Mouse (Mus musculus) spleen, adult 2 months (tissue): ENCODE measurements around the gene Mfap5. TPM values are rescaled to one million over a fixed set of nuclear protein-coding genes. Genes with fewer than 3 reads are reported as not detected.
"Not testable (repeated sequence)": the region's sequence is repeated elsewhere in the genome, so short reads cannot be mapped to it uniquely, and the experiment has no call there.

Source experiments
- DNase-seq, 2 experiments: peaks; one replicate each; pipeline versions ENCODE4 v3.0.0 to v3.0.0-alpha.2; 2012 to 2021; ENCODE audit warnings: low spot score in 2 of 2, low read depth in 1 of 2
- H3K27ac ChIP-seq: fragments of 200-500 bp; 2 replicates; pipeline ENCODE4 v1.5.1; 2012; ENCODE audit warnings: low read length, inconsistent platforms; ENCODE audit not compliant: insufficient read depth
- H3K27me3 ChIP-seq: fragments of 200-500 bp; 2 replicates; pipeline ENCODE4 v1.6.1; 2012; ENCODE audit warnings: mild to moderate bottlenecking, moderate library complexity, low read length, inconsistent platforms; ENCODE audit not compliant: control insufficient read depth, insufficient read depth
- H3K36me3 ChIP-seq: fragments of 200-500 bp; 2 replicates; pipeline ENCODE4 v1.6.1; 2012; ENCODE audit warnings: mild to moderate bottlenecking, low read length, inconsistent platforms; ENCODE audit not compliant: control insufficient read depth, insufficient read depth
- H3K4me1 ChIP-seq: fragments of 200-500 bp; 2 replicates; pipeline ENCODE4 v1.6.1; 2011; ENCODE audit warnings: inconsistent platforms; ENCODE audit not compliant: control insufficient read depth, insufficient read depth, insufficient read length
- H3K4me3 ChIP-seq: fragments of 200-500 bp; 2 replicates; pipeline ENCODE4 v1.5.1; 2011; ENCODE audit warnings: mild to moderate bottlenecking, inconsistent platforms; ENCODE audit not compliant: insufficient read depth, insufficient read length; ENCODE audit errors: extremely low read depth
- CTCF ChIP-seq: fragments of 200-500 bp; IDR thresholded peaks from 2 replicates; pipeline ENCODE4 v1.5.1; 2011; ENCODE audit warnings: mild to moderate bottlenecking, inconsistent platforms; ENCODE audit not compliant: insufficient read depth, insufficient read length, insufficient replicate concordance; ENCODE audit errors: extremely low read depth
- POLR2A ChIP-seq: fragments of 200-500 bp; IDR thresholded peaks from 2 replicates; pipeline ENCODE4 v1.6.1; 2011; ENCODE audit warnings: low read depth, low read length, inconsistent platforms
- WGBS: fragments of 180-500 bp; shearing (Covaris S2); methylation state at CpG from one replicate; pipeline ENCODE4 v1.1.7; 2018; 5-methylcytosine and 5-hydroxymethylcytosine counted together
- polyA plus RNA-seq: library from polyadenylated mRNA; depleted of rRNA; stranded (reverse); fragments of >200 nt; gene quantifications from 2 replicates; pipeline ENCODE4 v1.2.3, GENCODE M21; 2012; rRNA removed

The Mfap5 gene
- polyA plus RNA-seq, 1 experiment, result 11.7 TPM

GRCm38 (mm10) chr6:122571617-122571959 lies 65.9 kb downstream of the Mfap5 start:
- Histone ChIP-seq H3K27me3 (no peaks in the 10 kb centered on the region), H3K36me3 (no peaks in the 10 kb centered on the region), H3K4me1 (peaks cover 6% of the 10 kb centered on the region; the same call in 1 of the 2 replicates), H3K4me3 (no peak overlapping the region), H3K27ac (peak overlapping the region; percentile 32; the same call in 1 of the 2 replicates)
- WGBS, result 77% methylated on average over 3 of the region's 3 CpGs
- DNase-seq, result no peak
- TF ChIP-seq POLR2A, result no peak
- no peak for TF ChIP-seq CTCF

- H3K27me3 ChIP-seq, DNase-seq, H3K27ac ChIP-seq, H3K4me1 ChIP-seq, H3K4me3 ChIP-seq, H3K36me3 ChIP-seq: not testable (repeated sequence)
- 81% methylated on average over 1 of the region's 1 CpGs for WGBS
Measured at GRCm38 (mm10) chr6:122575037-122575436, 69.4 kb downstream of the Mfap5 start.

- no peak for DNase-seq
- Histone ChIP-seq H3K27me3 (no peaks in the 10 kb centered on the region), H3K4me3 (no peak overlapping the region), H3K27ac (no peak overlapping the region), H3K4me1 (no peaks in the 10 kb centered on the region; the same call in 1 of the 2 replicates), H3K36me3 (peaks cover 14% of the 10 kb centered on the region)
- TF ChIP-seq POLR2A, result no peak
- no peak for TF ChIP-seq CTCF
- 94% methylated on average over 3 of the region's 3 CpGs for WGBS
Measured at GRCm38 (mm10) chr6:122577030-122577429, 71.4 kb downstream of the Mfap5 start.

Other genes with a start within 250 kb of the Mfap5 start
- gene Klrg1, start 223.0 kb upstream of the Mfap5 start, polyA plus RNA-seq, result 1.1 and 1.2 TPM in 2 replicates
- gene M6pr, start 197.1 kb upstream of the Mfap5 start, polyA plus RNA-seq, result 41.5 and 44.9 TPM in 2 replicates
- gene Phc1, start 165.3 kb upstream of the Mfap5 start, polyA plus RNA-seq, result 23.0 and 38.3 TPM in 2 replicates
- gene Rimklb, start 7.1 kb upstream of the Mfap5 start, polyA plus RNA-seq, result not detected in 2 replicates
- gene Aicda, start 48.0 kb downstream of the Mfap5 start, polyA plus RNA-seq, result 0.20 and 0.38 TPM in 2 replicates
- 44.0 and 60.3 TPM in 2 replicates for gene Apobec1, start 96.6 kb downstream of the Mfap5 start, polyA plus RNA-seq
- 0.49 and 0.60 TPM in 2 replicates for gene Gdf3, start 104.2 kb downstream of the Mfap5 start, polyA plus RNA-seq
- not detected in 2 replicates for gene Dppa3, start 120.6 kb downstream of the Mfap5 start, polyA plus RNA-seq
- not detected in 2 replicates for gene Nanog, start 201.6 kb downstream of the Mfap5 start, polyA plus RNA-seq